Mouse (Mus musculus) kidney, embryonic 15.5 days (tissue): ENCODE data around the gene Tgm1. TPM values are rescaled to one million over a fixed set of nuclear protein-coding genes. Genes with fewer than 3 reads are reported as not detected.

Source experiments
- ATAC-seq: fragments of 200-750 bp; cut with Nextera tagmentation; replicated peaks from 2 replicates; pipeline ENCODE4 v1.8.0; 2017; ENCODE audit warnings: moderate TSS enrichment; ENCODE audit not compliant: low FRiP score
- H3K27ac ChIP-seq: fragments of 300-500 bp; sonication (generic); 2 replicates; pipeline ENCODE4 v1.5.1; 2015; ENCODE audit warnings: mild to moderate bottlenecking, inconsistent platforms
- H3K27me3 ChIP-seq: fragments of 300-500 bp; sonication (generic); 2 replicates; pipeline ENCODE4 v1.6.1; 2015; ENCODE audit warnings: inconsistent platforms
- H3K36me3 ChIP-seq: fragments of 300-500 bp; sonication (generic); 2 replicates; pipeline ENCODE4 v1.6.1; 2015; ENCODE audit warnings: inconsistent platforms
- H3K4me1 ChIP-seq: fragments of 300-500 bp; sonication (generic); 2 replicates; pipeline ENCODE4 v1.6.1; 2015; ENCODE audit warnings: inconsistent platforms
- H3K4me2 ChIP-seq: fragments of 300-500 bp; sonication (generic); 2 replicates; pipeline ENCODE4 v1.6.1; 2015; ENCODE audit warnings: moderate library complexity, mild to moderate bottlenecking, inconsistent platforms
- H3K4me3 ChIP-seq: fragments of 300-500 bp; sonication (generic); replicated peaks from 2 replicates; pipeline ENCODE4 v1.5.1; 2015; ENCODE audit warnings: mild to moderate bottlenecking, inconsistent platforms
- H3K9ac ChIP-seq: fragments of 300-500 bp; sonication (generic); 2 replicates; pipeline ENCODE4 v1.6.1; 2015; ENCODE audit warnings: mild to moderate bottlenecking, inconsistent platforms
- H3K9me3 ChIP-seq: fragments of 300-500 bp; sonication (generic); replicated peaks from 2 replicates; pipeline ENCODE4 v1.6.1; 2016; ENCODE audit warnings: inconsistent platforms
- WGBS: fragments of 180-500 bp; shearing (Covaris S2); methylation state at CpG from one replicate; pipeline ENCODE4 v1.1.7; 2015; ENCODE audit warnings: mixed read lengths; 5-methylcytosine and 5-hydroxymethylcytosine counted together
- polyA plus RNA-seq: library from polyadenylated mRNA; unstranded; fragments of >200 nt; fragmentation: Nextera tagmentation; extraction: Ambion mirVana; gene quantifications from 2 replicates; pipeline ENCODE4 v1.2.1, GENCODE M21; 2015

The Tgm1 gene
- polyA plus RNA-seq, 1 experiment from 2014 or later, result 2.1 TPM

DNA sequence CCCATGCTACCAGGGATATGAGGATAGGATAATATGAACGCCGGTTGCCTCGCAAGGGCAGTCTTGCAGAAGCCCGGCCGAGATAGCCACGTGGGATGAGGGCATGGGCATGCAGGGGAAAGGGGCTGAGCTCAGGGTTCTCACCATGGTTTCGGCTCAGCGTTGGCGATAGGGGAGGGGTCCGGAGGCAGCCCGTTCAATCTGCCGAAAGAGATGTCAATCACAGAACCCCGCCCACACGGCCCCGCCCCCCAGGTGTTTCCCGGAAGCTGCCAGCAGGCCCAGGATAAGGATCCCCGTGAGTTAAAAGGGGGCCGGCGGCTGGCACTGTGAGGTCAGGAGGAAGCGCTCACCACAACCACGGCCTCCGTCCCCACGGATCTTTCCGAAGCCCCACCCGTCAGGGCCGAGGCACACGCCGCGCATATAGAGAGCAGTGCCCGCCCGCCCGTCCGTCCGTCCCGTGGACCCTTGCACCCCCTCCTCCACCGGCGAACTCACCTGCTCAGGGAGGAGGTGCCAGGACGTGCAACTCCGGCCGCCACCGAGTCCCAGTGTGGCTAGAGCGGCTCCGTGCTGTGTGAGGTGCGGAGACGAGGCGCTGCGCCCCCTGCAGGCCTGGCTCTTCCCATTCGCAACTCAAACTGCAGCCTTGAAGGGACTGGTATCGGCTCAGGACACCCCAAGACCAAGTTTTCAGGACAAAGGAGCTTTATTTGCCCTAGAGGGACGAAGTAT, 8.1 kb upstream of the Tgm1 start, which contains the start of gene Rabggta:
Gene Rabggta (minus strand): TSS at position 564 of the 738 bp plus-strand sequence.
- H3K9ac ChIP-seq, result peak within 1 kb of the TSS; percentile 83
- no peaks in the 10 kb centered on the region for H3K9me3 ChIP-seq
- peaks cover 33% of the 10 kb centered on the region for H3K36me3 ChIP-seq
- peak; percentile 95 for ATAC-seq
- H3K27me3 ChIP-seq, result no peaks in the 10 kb centered on the region
- peak within 1 kb of the TSS; percentile 88 for H3K4me3 ChIP-seq
- H3K4me1 ChIP-seq, result peaks cover 16% of the 10 kb centered on the region
- under 1% methylated on average over 50 of the region's 50 CpGs for WGBS
- peak within 1 kb of the TSS; percentile 77 for H3K4me2 ChIP-seq
- peak within 1 kb of the TSS; percentile 93 for H3K27ac ChIP-seq

DNA sequence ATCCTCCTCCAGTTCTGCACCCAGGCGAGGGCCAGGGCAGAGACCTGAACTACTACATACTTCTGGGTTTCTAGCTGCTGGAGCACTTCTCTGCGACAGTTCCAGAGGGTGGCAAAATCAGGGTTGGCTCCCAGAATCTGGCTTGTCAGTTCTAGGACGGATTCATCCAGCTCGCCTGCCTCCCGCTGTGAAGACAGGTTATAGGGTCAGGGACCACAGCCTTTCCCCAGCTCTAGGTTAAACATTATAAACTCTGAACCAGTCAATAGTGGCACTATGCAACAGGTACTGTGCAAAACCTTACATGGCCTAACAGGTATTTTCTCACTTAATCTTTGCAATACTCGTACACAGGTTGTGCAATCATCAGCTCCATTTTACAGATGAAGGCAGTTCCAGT, 7.3 kb upstream of the Tgm1 start:
- peak overlapping the region; percentile 93 for H3K27ac ChIP-seq
- H3K9ac ChIP-seq, result peak overlapping the region; percentile 83; the same call in 1 of the 2 replicates
- no peaks in the 10 kb centered on the region for H3K27me3 ChIP-seq
- H3K36me3 ChIP-seq, result peaks cover 38% of the 10 kb centered on the region
- ATAC-seq, result no peak
- WGBS, result 67% methylated on average over 6 of the region's 6 CpGs
- peak overlapping the region; percentile 77 for H3K4me2 ChIP-seq
- no peaks in the 10 kb centered on the region for H3K9me3 ChIP-seq
- H3K4me3 ChIP-seq, result peak overlapping the region; percentile 88
- peaks cover 16% of the 10 kb centered on the region for H3K4me1 ChIP-seq

DNA sequence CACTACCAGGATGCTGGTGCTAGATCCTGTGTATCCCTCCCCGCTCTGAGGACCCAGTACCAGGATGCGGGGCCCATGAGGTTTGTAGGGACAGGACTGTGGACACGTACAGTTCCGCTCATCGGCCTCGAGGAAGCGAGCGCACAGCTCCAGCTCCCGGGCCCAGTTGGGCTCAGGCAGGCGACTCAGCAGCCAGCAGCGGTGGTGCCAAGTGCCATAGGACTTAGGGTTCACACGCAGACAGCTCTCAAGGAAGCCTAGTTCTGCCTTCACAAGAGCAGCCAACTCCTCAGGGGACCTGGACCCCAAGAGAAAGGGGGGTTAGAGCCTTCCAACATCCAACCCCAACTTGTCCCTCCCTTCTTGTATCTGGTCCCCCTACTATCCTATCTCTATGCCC, 6.9 kb upstream of the Tgm1 start:
- Histone ChIP-seq H3K9ac (0 out of 2 replicates have a peak overlapping the region, but pooled peaks have one; percentile 83), H3K4me3 (peak overlapping the region; percentile 88), H3K9me3 (no peaks in the 10 kb centered on the region), H3K27ac (peak overlapping the region; percentile 32; the same call in 1 of the 2 replicates), H3K4me1 (peaks cover 16% of the 10 kb centered on the region), H3K4me2 (peak overlapping the region; percentile 77), H3K36me3 (peaks cover 40% of the 10 kb centered on the region), H3K27me3 (no peaks in the 10 kb centered on the region)
- no peak for ATAC-seq
- 92% methylated on average over 12 of the region's 12 CpGs for WGBS

DNA sequence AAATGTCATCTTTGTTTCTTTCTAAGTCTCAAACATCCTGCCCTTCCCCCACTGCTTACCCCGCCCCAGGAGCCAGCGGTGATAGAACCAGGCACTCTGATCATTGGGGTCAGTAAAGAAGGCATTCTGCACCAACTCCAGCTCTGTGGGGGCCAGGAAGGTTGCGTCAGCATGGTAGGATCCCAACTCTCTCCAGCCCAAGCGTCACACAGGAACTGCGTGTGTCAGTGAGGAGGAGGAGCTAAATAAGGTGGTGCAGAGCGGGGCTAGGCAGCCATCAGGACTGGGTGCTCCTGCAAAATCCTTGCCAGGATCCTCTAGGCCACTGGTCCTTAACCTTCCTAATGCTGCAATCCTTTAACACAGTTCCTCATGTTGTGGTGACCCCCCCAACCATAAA, 6.0 kb upstream of the Tgm1 start:
- Histone ChIP-seq H3K36me3 (peaks cover 40% of the 10 kb centered on the region), H3K4me2 (no peak overlapping the region), H3K9ac (no peak overlapping the region), H3K4me3 (no peak overlapping the region), H3K9me3 (no peaks in the 10 kb centered on the region), H3K27me3 (no peaks in the 10 kb centered on the region), H3K27ac (no peak overlapping the region), H3K4me1 (peaks cover 19% of the 10 kb centered on the region)
- no peak for ATAC-seq
- WGBS, result 91% methylated on average over 6 of the region's 6 CpGs

DNA sequence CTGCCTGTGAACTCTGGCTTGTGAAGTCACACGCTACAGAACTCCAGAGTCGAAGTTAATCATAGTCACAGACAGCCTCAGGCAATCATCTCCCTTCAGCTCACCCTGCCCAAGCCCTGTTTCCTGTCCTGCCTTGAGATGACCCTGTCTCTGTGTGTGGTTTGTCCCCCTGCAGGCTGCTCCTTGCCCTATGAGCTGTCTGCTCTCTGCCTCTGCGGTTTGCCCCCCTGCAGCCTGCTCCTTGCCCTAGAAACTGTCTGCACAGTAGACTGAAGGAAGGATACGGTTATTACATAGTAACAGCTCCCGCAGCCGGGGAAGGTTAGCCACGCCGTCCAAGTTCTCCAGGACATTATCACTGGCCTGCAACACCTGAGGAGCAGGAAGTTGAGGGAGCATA, 3.2 kb upstream of the Tgm1 start:
- H3K27me3 ChIP-seq, result peaks cover 15% of the 10 kb centered on the region
- H3K4me2 ChIP-seq, result no peak overlapping the region
- H3K27ac ChIP-seq, result no peak overlapping the region
- H3K4me1 ChIP-seq, result peaks cover 29% of the 10 kb centered on the region
- no peak overlapping the region for H3K4me3 ChIP-seq
- no peak for ATAC-seq
- H3K36me3 ChIP-seq, result peaks cover 40% of the 10 kb centered on the region
- H3K9ac ChIP-seq, result no peak overlapping the region
- H3K9me3 ChIP-seq, result no peaks in the 10 kb centered on the region
- WGBS, result 78% methylated on average over 8 of the region's 8 CpGs

DNA sequence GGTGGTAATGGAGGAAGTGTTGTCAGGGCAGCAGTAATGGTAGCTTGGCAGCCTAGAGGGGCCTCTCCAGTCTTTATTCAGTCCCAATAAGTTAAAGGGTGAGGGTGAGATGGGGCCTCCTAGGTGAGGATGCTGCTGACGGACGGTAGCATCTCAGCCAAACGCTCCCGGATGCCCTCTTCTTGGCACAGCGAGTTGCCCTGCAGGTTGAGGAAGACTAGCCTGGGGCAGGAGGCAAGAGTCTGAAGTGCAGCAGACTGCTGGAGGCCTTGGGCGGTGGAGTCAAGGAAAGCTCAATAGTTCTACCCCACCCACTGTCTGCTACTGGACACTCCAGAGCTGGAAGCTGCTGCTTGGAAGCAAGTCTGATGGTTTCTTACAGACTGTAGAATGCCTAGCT, 2.5 kb upstream of the Tgm1 start:
- Histone ChIP-seq H3K27ac (no peak overlapping the region), H3K4me1 (peaks cover 26% of the 10 kb centered on the region), H3K4me2 (no peak overlapping the region), H3K27me3 (peaks cover 16% of the 10 kb centered on the region), H3K4me3 (no peak overlapping the region), H3K9me3 (no peaks in the 10 kb centered on the region), H3K36me3 (peaks cover 40% of the 10 kb centered on the region), H3K9ac (no peak overlapping the region)
- 94% methylated on average over 6 of the region's 6 CpGs for WGBS
- ATAC-seq, result no peak

DNA sequence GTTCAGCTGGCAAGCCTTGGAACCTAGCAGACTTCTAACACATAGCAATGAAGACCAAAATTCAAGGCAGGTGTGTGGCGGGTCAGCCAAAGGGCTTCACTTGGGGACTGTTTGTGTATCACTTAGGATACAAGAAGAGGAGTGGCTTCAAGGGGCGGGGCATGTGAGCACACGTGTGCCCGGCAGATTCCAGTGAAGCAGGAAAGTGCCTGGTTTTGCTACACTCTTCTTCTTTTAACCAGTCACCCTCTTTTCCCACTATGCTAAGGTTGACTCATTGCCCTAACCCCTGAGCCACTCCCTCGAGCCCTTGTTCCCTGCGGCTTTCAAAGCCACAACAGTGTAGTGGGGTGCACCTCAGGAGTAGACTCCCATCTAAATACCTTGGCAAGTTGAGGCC, 1.2 kb upstream of the Tgm1 start:
- WGBS, result 41% methylated on average over 6 of the region's 6 CpGs
- H3K4me1 ChIP-seq, result peaks cover 16% of the 10 kb centered on the region
- no peak for ATAC-seq
- H3K9ac ChIP-seq, result no peak overlapping the region
- no peak overlapping the region for H3K27ac ChIP-seq
- H3K4me3 ChIP-seq, result no peak overlapping the region
- peaks cover 16% of the 10 kb centered on the region for H3K27me3 ChIP-seq
- no peaks in the 10 kb centered on the region for H3K9me3 ChIP-seq
- H3K4me2 ChIP-seq, result no peak overlapping the region
- H3K36me3 ChIP-seq, result peaks cover 37% of the 10 kb centered on the region

- H3K27me3 ChIP-seq, result peaks cover 16% of the 10 kb centered on the region
- peak; percentile 63 for ATAC-seq
- peak overlapping the region; percentile 31 for H3K4me3 ChIP-seq
- peaks cover 20% of the 10 kb centered on the region for H3K36me3 ChIP-seq
- H3K27ac ChIP-seq, result peak overlapping the region; percentile 51; the same call in 1 of the 2 replicates
- 14% methylated on average over 25 of the region's 25 CpGs for WGBS
- H3K4me1 ChIP-seq, result peaks cover 16% of the 10 kb centered on the region
- peak overlapping the region; percentile 58 for H3K4me2 ChIP-seq
- no peak overlapping the region for H3K9ac ChIP-seq
- H3K9me3 ChIP-seq, result no peaks in the 10 kb centered on the region
Observed at GRCm38 (mm10) chr14:55713007-55713728, 558 bp downstream of the Tgm1 start.

DNA sequence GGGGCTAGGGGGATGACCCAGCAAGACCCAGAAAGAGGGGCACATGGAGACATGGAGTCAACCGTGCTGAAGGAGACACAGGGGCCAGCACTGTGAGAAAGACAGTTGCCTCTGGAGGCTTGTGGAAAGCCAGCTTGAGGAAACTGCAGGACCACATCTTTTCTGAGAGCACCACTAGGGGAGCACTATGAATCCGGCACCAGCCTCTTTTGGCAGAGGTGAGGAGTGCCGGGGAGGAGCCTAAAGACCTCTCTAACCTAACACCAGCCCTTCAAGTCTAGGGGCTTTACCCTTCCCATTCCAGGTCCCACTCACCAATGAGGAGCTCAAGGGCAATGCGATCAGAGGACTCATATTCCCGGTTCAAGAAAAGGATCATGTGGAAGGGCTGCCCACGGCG, 1.9 kb downstream of the Tgm1 start:
- WGBS, result 78% methylated on average over 7 of the region's 7 CpGs
- H3K4me1 ChIP-seq, result peaks cover 16% of the 10 kb centered on the region
- H3K36me3 ChIP-seq, result peaks cover 7% of the 10 kb centered on the region
- no peak for ATAC-seq
- H3K4me3 ChIP-seq, result no peak overlapping the region
- no peak overlapping the region for H3K27ac ChIP-seq
- no peak overlapping the region for H3K9ac ChIP-seq
- H3K4me2 ChIP-seq, result no peak overlapping the region
- no peaks in the 10 kb centered on the region for H3K9me3 ChIP-seq
- H3K27me3 ChIP-seq, result peaks cover 16% of the 10 kb centered on the region

DNA sequence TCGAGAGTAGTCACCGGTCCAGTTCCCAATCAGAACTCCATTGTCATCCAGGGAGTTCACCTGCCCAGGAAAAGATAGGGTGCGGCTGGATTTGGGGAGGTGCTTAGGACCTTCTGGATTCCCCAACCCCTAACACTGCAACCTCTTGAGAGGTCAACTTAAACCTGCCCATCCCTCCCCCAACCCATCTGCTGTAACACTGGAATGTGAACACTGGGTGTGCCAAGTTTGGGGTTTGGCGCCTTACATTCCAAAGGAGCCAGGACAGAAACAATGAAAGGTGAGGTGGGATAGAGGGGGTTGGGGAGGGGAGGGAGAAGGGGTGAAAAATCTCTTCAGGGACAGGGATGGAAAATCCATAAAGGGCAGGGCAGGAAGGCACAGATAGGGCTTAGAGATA, 4.2 kb downstream of the Tgm1 start:
- ATAC-seq, result no peak

DNA sequence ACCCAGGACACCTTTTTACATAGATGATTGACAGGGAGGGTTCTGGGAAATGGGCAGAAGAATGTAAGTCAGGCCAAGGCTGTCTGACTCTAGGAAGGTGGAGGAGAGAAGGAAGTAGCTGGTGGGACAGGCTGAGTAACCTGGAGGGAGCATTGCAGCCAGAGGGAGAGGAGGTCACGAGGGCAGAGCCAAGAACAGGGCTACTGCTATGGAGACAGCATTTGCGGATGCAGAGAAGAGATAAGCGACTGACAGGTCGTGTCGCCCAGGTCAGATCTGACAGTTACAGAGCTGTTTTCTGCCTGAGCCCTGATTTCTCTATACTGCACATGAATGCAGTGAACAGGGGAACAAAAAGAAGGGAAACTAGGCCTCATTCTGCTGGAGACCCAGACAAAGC, 6.3 kb downstream of the Tgm1 start:
- Histone ChIP-seq H3K9me3 (no peaks in the 10 kb centered on the region), H3K27me3 (peaks cover 6% of the 10 kb centered on the region), H3K4me1 (no peaks in the 10 kb centered on the region), H3K4me2 (no peak overlapping the region), H3K27ac (no peak overlapping the region), H3K9ac (no peak overlapping the region), H3K4me3 (no peak overlapping the region), H3K36me3 (no peaks in the 10 kb centered on the region)
- WGBS, result 85% methylated on average over 5 of the region's 5 CpGs
- no peak for ATAC-seq

More for the DNA sequence above, 4.2 kb downstream of the Tgm1 start:
- peaks cover 16% of the 10 kb centered on the region for H3K27me3 ChIP-seq
- no peak overlapping the region for H3K9ac ChIP-seq
- 88% methylated on average over 4 of the region's 4 CpGs for WGBS
- H3K4me2 ChIP-seq, result no peak overlapping the region
- no peaks in the 10 kb centered on the region for H3K36me3 ChIP-seq
- H3K4me3 ChIP-seq, result no peak overlapping the region
- no peak overlapping the region for H3K27ac ChIP-seq
- peaks cover 12% of the 10 kb centered on the region for H3K4me1 ChIP-seq
- H3K9me3 ChIP-seq, result no peaks in the 10 kb centered on the region

GRCm38 (mm10) chr14:55706051-55706600, 7.6 kb downstream of the Tgm1 start:
- Histone ChIP-seq H3K4me1 (peaks cover 2% of the 10 kb centered on the region; the same call in 1 of the 2 replicates), H3K36me3 (no peaks in the 10 kb centered on the region), H3K27me3 (no peaks in the 10 kb centered on the region), H3K9me3 (no peaks in the 10 kb centered on the region), H3K4me3 (no peak overlapping the region), H3K4me2 (no peak overlapping the region), H3K27ac (no peak overlapping the region), H3K9ac (no peak overlapping the region)
- no peak for ATAC-seq
- WGBS, result 87% methylated on average over 8 of the region's 8 CpGs
